Mouse (Mus musculus): ENCODE data around the gene Tubal3. TPM values are rescaled to one million over a fixed set of nuclear protein-coding genes. Genes with fewer than 3 reads are reported as not detected.
"Not testable (repeated sequence)": the region's sequence is repeated elsewhere in the genome, so short reads cannot be mapped to it uniquely, and the experiment has no call there.

The Tubal3 gene
- polyA plus RNA-seq, 1 experiment from 2014 or later, result not detected

GRCm38 (mm10) chr13:3894549-3894948, 23.5 kb upstream of the Tubal3 start:
- Histone ChIP-seq H3K4me1 (peaks cover 25% of the 10 kb centered on the region), H3K4me3 (no peak overlapping the region), H3K36me3 (replicated peaks) (peaks cover 33% of the 10 kb centered on the region), H3K27me3 (replicated peaks; ENCODE audit: low read depth, poor library complexity, severe bottlenecking) (no peaks in the 10 kb centered on the region), H3K9me3 (no peaks in the 10 kb centered on the region), H3K27ac (replicated peaks) (no peak overlapping the region)
- WGBS, result 80% methylated on average over 8 of the region's 8 CpGs
- DNase-seq (ENCODE audit: low spot score), result no peak

- Histone ChIP-seq H3K9me3 (no peaks in the 10 kb centered on the region), H3K4me1 (peaks cover 17% of the 10 kb centered on the region), H3K27ac (replicated peaks) (no peak overlapping the region), H3K27me3 (replicated peaks; ENCODE audit: low read depth, poor library complexity, severe bottlenecking) (no peaks in the 10 kb centered on the region), H3K36me3 (replicated peaks) (peaks cover 39% of the 10 kb centered on the region), H3K4me3 (no peak overlapping the region)
- 91% methylated on average over 8 of the region's 8 CpGs for WGBS
- DNase-seq (ENCODE audit: low spot score), result no peak
Observed at GRCm38 (mm10) chr13:3895397-3895980, 22.6 kb upstream of the Tubal3 start.

- peaks cover 17% of the 10 kb centered on the region for H3K4me1 ChIP-seq
Observed at GRCm38 (mm10) chr13:3896032-3896431, 22.0 kb upstream of the Tubal3 start.

GRCm38 (mm10) chr13:3896913-3897312, 21.2 kb upstream of the Tubal3 start:
- no peak overlapping the region for H3K27ac ChIP-seq (replicated peaks)
- H3K4me1 ChIP-seq, result peaks cover 10% of the 10 kb centered on the region
- H3K36me3 ChIP-seq (replicated peaks), result peaks cover 45% of the 10 kb centered on the region
- WGBS, result 42% methylated on average over 5 of the region's 5 CpGs
- H3K9me3 ChIP-seq, result no peaks in the 10 kb centered on the region
- peak; percentile 74 for DNase-seq (ENCODE audit: low spot score)
- no peaks in the 10 kb centered on the region for H3K27me3 ChIP-seq (replicated peaks; ENCODE audit: low read depth, poor library complexity, severe bottlenecking)
- no peak overlapping the region for H3K4me3 ChIP-seq

More at GRCm38 (mm10) chr13:3896032-3896431, 22.0 kb upstream of the Tubal3 start:
- DNase-seq (ENCODE audit: low spot score), result no peak
- H3K9me3 ChIP-seq, result no peaks in the 10 kb centered on the region
- H3K36me3 ChIP-seq (replicated peaks), result peaks cover 44% of the 10 kb centered on the region
- H3K27me3 ChIP-seq (replicated peaks; ENCODE audit: low read depth, poor library complexity, severe bottlenecking), result no peaks in the 10 kb centered on the region
- no peak overlapping the region for H3K4me3 ChIP-seq
- WGBS, result 93% methylated on average over 6 of the region's 6 CpGs
- no peak overlapping the region for H3K27ac ChIP-seq (replicated peaks)

GRCm38 (mm10) chr13:3898202-3898601, 19.9 kb upstream of the Tubal3 start:
- H3K27me3 ChIP-seq (replicated peaks; ENCODE audit: low read depth, poor library complexity, severe bottlenecking); H3K27ac ChIP-seq (replicated peaks); H3K4me1 ChIP-seq; H3K9me3 ChIP-seq; DNase-seq (ENCODE audit: low spot score); H3K4me3 ChIP-seq: not testable (repeated sequence)
- WGBS, result 94% methylated on average over 5 of the region's 5 CpGs
- H3K36me3 ChIP-seq (replicated peaks), result peaks cover 49% of the 10 kb centered on the region

- no peak for DNase-seq (ENCODE audit: low spot score)
- Histone ChIP-seq H3K4me1 (no peaks in the 10 kb centered on the region), H3K27me3 (replicated peaks; ENCODE audit: low read depth, poor library complexity, severe bottlenecking) (no peaks in the 10 kb centered on the region), H3K9me3 (no peaks in the 10 kb centered on the region), H3K27ac (replicated peaks) (no peak overlapping the region), H3K4me3 (no peak overlapping the region), H3K36me3 (replicated peaks) (peaks cover 55% of the 10 kb centered on the region)
- 92% methylated on average over 9 of the region's 9 CpGs for WGBS
Observed at GRCm38 (mm10) chr13:3899301-3899700, 18.8 kb upstream of the Tubal3 start.

GRCm38 (mm10) chr13:3907151-3907696, 10.8 kb upstream of the Tubal3 start:
- WGBS, result 89% methylated on average over 6 of the region's 6 CpGs
- Histone ChIP-seq H3K9me3 (no peaks in the 10 kb centered on the region), H3K27me3 (replicated peaks; ENCODE audit: low read depth, poor library complexity, severe bottlenecking) (no peaks in the 10 kb centered on the region), H3K4me1 (no peaks in the 10 kb centered on the region), H3K4me3 (no peak overlapping the region), H3K36me3 (replicated peaks) (peaks cover 75% of the 10 kb centered on the region), H3K27ac (replicated peaks) (no peak overlapping the region)
- DNase-seq (ENCODE audit: low spot score), result no peak

- peaks cover 78% of the 10 kb centered on the region for H3K36me3 ChIP-seq (replicated peaks)
Observed at GRCm38 (mm10) chr13:3908262-3908661, 9.8 kb upstream of the Tubal3 start.

GRCm38 (mm10) chr13:3910356-3910755, 7.7 kb upstream of the Tubal3 start:
- peaks cover 88% of the 10 kb centered on the region for H3K36me3 ChIP-seq (replicated peaks)
- 90% methylated on average over 5 of the region's 5 CpGs for WGBS
- DNase-seq (ENCODE audit: low spot score), result no peak
- H3K9me3 ChIP-seq, result peaks cover 2% of the 10 kb centered on the region; the same call in 1 of the 2 replicates
- H3K27ac ChIP-seq (replicated peaks), result no peak overlapping the region
- no peak overlapping the region for H3K4me3 ChIP-seq
- H3K27me3 ChIP-seq (replicated peaks; ENCODE audit: low read depth, poor library complexity, severe bottlenecking), result no peaks in the 10 kb centered on the region
- H3K4me1 ChIP-seq, result no peaks in the 10 kb centered on the region

More at GRCm38 (mm10) chr13:3908262-3908661, 9.8 kb upstream of the Tubal3 start:
- no peaks in the 10 kb centered on the region for H3K27me3 ChIP-seq (replicated peaks; ENCODE audit: low read depth, poor library complexity, severe bottlenecking)
- WGBS, result 92% methylated on average over 4 of the region's 4 CpGs
- no peaks in the 10 kb centered on the region for H3K4me1 ChIP-seq
- H3K9me3 ChIP-seq, result no peaks in the 10 kb centered on the region
- H3K27ac ChIP-seq (replicated peaks), result no peak overlapping the region
- H3K4me3 ChIP-seq, result no peak overlapping the region
- no peak for DNase-seq (ENCODE audit: low spot score)

GRCm38 (mm10) chr13:3913504-3913903, 4.6 kb upstream of the Tubal3 start:
- Histone ChIP-seq H3K9me3 (peaks cover 7% of the 10 kb centered on the region; the same call in 1 of the 2 replicates), H3K36me3 (replicated peaks) (peaks cover 72% of the 10 kb centered on the region), H3K4me1 (peaks cover 8% of the 10 kb centered on the region), H3K27ac (replicated peaks) (no peak overlapping the region), H3K4me3 (no peak overlapping the region), H3K27me3 (replicated peaks; ENCODE audit: low read depth, poor library complexity, severe bottlenecking) (no peaks in the 10 kb centered on the region)
- no peak for DNase-seq (ENCODE audit: low spot score)
- WGBS, result 89% methylated on average over 4 of the region's 4 CpGs

- WGBS, result 86% methylated on average over 5 of the region's 5 CpGs
- Histone ChIP-seq H3K4me1 (no peaks in the 10 kb centered on the region), H3K36me3 (replicated peaks) (no peaks in the 10 kb centered on the region), H3K9me3 (no peaks in the 10 kb centered on the region), H3K4me3 (no peak overlapping the region), H3K27ac (replicated peaks) (no peak overlapping the region), H3K27me3 (replicated peaks; ENCODE audit: low read depth, poor library complexity, severe bottlenecking) (no peaks in the 10 kb centered on the region)
- no peak for DNase-seq (ENCODE audit: low spot score)
Observed at GRCm38 (mm10) chr13:3924483-3924882, 6.4 kb downstream of the Tubal3 start.

GRCm38 (mm10) chr13:3925632-3926031, 7.6 kb downstream of the Tubal3 start:
- WGBS, result 83% methylated on average over 6 of the region's 6 CpGs
- Histone ChIP-seq H3K4me3 (no peak overlapping the region), H3K4me1 (no peaks in the 10 kb centered on the region)

GRCm38 (mm10) chr13:3926046-3926445, 8.0 kb downstream of the Tubal3 start:
- Histone ChIP-seq H3K9me3 (no peaks in the 10 kb centered on the region), H3K4me3 (no peak overlapping the region), H3K4me1 (no peaks in the 10 kb centered on the region), H3K27ac (replicated peaks) (no peak overlapping the region), H3K27me3 (replicated peaks; ENCODE audit: low read depth, poor library complexity, severe bottlenecking) (no peaks in the 10 kb centered on the region), H3K36me3 (replicated peaks) (no peaks in the 10 kb centered on the region)
- WGBS, result 91% methylated on average over 6 of the region's 6 CpGs
- no peak for DNase-seq (ENCODE audit: low spot score)

More at GRCm38 (mm10) chr13:3925632-3926031, 7.6 kb downstream of the Tubal3 start:
- no peak for DNase-seq (ENCODE audit: low spot score)
- Histone ChIP-seq H3K27me3 (replicated peaks; ENCODE audit: low read depth, poor library complexity, severe bottlenecking) (no peaks in the 10 kb centered on the region), H3K36me3 (replicated peaks) (no peaks in the 10 kb centered on the region), H3K27ac (replicated peaks) (no peak overlapping the region), H3K9me3 (no peaks in the 10 kb centered on the region)
